Mouse (Mus musculus) erythroblast, adult 5-6 weeks (primary cell): ENCODE measurements around the gene C2cd4c. TPM values are rescaled to one million over a fixed set of nuclear protein-coding genes. Genes with fewer than 3 reads are reported as not detected.

ENCODE experiments used
- ATAC-seq: replicated peaks from 2 replicates; pipeline ENCODE4 v1.8.0; 2016; ENCODE audit warnings: moderate number of reproducible peaks, mild to moderate bottlenecking, moderate TSS enrichment, inconsistent platforms; ENCODE audit not compliant: poor library complexity, low FRiP score, severe bottlenecking
- total RNA-seq, 2 experiments: library from RNA; stranded (forward) in 1 of 2; stranded (reverse) in 1 of 2; fragments of 150-400 nt in 1 of 2; fragments of 200-764, 138-1000 nt in 1 of 2; gene quantifications; 2 replicates each; pipeline versions ENCODE4 v1.2.3 to v1.2.4; 2015 to 2017; ENCODE audit warnings: low replicate concordance in 2 of 2

The C2cd4c gene
- total RNA-seq (2015; ENCODE audit: low replicate concordance) (not detected in 2 replicates), total RNA-seq (2017; ENCODE audit: low replicate concordance) (not detected in 2 replicates)

DNA sequence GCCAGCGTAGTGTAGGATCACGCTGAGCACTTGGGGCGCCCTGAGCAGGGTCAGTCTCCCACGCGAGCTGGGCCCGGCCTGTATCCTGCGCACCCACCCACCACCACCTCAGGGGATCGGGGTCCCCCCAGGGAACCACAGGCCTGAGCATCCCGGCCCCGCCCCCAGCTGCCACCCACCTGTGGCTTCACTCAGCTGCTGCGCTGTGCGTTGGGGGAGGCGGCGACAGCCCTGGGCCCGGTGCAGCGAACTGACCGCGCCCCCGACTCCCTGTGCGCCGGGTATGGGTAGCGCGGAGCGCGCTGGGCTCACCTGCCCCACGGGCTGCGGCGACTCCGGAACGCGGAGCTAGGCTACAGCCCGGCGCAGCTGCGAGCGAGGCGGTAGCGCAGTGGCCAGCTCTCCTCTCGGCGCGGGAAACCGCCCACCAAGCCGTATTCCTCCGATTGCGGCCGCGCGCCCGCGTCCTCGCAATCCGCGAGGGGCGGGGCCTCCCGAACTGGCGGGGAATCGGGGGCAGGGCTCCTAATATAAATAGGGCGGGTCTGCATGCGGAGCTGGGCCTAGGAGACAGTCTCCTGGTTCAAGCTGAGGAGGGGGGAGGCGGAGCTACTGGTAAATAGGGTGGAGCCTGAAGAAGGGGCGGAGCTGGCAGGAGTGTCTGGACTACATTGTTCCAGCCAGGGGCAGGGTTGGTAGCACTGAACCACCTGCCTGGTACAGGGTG is at the start of gene C2cd4c:
Gene C2cd4c, minus strand, starts transcription at position 448 of the 727 bp plus-strand sequence.
- no peak for ATAC-seq

DNA sequence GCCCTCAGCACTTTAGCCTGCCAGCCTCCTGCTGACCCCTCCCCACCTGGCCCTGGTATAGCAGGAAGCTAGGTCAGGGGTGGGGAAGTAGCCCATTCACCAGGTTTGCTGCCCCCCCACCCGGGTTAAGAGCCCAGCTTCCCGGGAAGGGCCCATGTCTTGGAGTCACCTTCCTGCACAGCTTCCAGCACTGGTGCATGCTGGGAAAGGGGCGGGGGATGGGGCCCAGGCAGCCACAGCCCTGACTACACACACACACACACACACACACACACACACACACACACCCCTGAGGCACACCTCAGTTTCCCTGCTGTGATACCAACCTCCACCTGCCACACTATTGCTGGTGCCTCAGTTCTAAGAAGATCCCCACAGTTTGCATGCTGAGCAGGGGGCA is 48.0 kb upstream of the C2cd4c start:
- ATAC-seq = no peak

DNA sequence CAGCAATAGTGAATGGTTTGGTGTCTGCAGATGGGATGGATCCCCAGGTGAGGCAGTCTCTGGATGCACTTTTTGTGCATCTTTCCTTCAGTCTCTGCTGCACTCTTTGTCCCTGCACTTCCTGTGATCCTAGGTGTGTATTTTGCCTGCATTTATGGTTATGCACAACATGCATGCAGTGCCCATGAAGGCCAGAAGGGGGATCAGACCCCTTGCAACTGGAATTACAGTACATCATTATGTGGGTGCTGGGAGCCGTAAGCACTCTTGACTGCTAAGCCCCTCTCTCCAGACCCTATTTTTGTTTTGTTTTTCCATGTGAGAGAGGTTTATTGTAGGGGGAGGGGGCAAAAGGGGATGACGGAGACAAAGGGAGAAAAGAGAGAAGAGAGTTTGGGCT is 46.5 kb upstream of the C2cd4c start:
- no peak for ATAC-seq

DNA sequence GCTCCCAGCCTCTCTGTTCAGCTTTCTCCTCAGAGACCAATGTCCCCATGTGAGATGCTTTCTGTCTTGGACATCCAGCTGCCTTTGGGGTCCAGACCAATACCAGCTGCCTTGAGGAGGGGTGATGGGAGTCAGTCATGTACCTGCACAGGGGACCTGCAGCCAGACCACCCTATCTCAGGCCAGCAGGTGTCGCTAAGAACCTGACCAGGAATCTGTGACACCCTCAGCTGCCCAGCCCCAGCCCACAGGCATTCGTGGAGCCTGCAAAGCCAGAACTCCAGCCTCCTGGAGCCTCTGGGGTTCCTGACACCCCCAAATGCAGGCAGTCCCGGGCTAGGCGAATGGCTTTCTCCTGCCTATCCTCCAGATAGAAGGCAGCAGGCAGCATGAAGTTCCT is 45.0 kb upstream of the C2cd4c start:
- peak; percentile 61 for ATAC-seq

DNA sequence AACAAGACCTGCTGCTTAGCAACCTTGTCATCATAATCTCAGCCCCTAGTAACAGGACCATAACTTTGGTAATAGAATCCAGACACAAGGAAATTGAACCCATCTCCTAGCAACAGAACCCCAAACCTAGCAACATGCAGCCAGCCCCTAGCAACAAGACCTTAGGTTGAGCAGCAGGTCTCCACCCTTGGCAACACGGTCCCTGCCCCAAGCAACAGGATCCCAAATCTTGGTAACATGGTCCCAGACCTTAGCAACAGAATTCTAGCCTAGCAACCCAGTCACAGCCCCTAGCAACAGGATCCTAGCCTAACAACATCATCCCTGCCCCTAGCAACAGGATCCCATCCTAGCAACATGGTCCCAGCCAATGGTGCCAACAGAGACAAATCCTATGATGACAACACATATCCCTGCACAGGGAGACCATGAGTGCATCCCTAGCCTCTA is 41.1 kb upstream of the C2cd4c start:
- ATAC-seq = no peak

DNA sequence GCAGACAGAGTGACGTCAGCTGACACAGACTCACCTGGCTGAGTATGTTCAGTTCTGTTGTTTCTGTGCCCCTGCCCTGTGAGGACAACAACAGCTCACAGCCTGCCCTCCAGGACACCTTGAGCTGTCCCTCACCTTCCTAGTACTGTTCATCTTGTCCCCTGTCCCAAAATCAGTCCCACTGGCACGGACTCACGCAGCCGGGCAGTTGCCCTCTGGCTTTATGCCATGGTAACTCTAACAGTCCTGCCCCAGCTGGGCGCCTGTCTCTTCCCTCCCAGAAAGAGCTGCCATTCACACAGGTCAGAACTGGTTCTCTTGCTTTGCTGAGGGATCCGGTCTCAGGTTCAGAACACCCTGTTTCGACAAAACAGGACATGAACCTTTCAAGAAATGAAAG is 39.0 kb upstream of the C2cd4c start:
- no peak for ATAC-seq

DNA sequence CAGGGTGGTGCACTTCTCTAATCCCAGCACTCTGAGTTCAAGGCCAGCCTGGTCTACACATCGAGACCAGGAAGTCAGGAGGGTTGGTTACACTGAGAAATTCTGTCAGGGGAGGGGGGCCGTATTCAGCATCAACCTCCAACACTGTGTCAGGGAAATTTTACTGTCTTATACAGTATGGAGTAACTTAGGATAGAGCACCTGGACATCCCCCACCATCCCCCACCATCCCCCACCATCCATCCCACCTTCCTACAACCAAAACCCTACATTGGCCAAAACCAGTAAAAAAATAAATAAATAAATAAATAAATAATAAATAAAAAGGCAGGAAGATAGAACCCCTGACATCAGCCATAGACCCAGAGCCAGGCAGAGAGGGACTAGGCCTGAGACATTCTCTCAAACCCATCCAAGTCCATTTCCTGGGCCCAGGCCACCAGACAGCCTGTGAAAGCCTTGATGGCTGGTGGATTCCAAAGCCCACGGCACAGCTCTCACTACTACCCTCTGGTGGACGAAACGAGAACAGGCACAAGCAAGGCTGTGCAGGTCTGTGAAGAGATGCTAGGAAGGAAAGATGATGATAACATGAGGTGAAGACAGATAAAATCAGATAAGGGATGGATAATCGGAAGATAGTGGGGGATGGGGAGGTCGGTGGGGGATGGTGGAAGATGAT is 35.4 kb upstream of the C2cd4c start:
- ATAC-seq = peak; percentile 81

DNA sequence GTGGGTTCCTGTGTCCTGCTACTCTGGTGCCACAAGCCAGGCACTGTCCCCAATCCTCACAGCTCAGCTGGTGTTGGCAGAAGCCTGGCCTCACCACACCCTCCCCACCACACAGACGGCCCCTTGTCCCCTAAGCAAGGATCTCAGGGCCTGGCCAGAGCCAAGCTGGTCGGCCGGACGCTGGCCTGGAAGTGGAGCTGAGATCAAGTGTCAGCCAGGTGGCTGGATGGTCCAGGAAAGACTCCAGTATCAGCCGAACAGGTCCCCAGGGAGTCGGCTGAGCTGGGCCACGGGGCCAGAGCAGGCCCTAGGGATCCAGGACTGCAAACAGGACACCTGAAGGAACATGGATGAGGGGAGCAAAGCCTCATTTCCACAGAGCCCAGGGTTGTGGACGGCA is 31.9 kb upstream of the C2cd4c start, which contains the start of gene Odf3l2:
Gene Odf3l2, minus strand, starts transcription at position 28 of the 400 bp plus-strand sequence.
- no peak for ATAC-seq

DNA sequence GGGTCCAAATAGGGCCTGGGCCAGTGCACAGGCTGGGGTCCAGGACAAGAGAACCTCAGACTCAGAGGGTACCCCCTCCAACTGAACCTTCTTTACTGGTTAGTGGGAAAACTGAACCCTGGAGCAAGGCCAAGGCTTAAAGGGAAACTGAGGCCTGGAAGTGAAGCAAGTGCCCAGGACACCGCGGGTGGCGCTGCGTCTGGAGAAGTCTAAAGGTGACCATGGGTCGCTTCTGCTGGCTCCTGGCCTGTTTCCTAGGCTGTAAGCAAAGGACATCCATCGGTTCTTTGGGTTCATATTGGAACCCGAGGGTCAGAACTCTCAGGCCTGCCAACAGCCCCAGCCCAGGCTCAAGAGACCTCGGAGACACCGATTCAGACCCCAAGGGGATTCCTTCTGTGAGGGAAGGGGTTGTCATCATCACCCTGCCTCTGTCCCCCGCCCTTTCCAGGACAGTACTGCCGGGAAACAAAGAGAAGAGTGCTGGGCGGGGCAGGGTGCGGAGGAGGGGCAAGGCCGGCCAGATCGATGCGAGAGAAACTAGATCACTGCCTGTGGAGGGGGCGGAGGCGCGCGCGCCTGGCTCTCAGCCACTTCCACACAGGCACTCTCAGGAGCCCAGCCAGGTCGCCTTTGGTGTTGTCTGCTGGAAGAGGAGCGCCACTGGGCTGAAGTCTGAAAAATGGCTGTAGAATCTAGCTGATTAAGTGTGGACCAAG is 24.8 kb upstream of the C2cd4c start:
- no peak for ATAC-seq

DNA sequence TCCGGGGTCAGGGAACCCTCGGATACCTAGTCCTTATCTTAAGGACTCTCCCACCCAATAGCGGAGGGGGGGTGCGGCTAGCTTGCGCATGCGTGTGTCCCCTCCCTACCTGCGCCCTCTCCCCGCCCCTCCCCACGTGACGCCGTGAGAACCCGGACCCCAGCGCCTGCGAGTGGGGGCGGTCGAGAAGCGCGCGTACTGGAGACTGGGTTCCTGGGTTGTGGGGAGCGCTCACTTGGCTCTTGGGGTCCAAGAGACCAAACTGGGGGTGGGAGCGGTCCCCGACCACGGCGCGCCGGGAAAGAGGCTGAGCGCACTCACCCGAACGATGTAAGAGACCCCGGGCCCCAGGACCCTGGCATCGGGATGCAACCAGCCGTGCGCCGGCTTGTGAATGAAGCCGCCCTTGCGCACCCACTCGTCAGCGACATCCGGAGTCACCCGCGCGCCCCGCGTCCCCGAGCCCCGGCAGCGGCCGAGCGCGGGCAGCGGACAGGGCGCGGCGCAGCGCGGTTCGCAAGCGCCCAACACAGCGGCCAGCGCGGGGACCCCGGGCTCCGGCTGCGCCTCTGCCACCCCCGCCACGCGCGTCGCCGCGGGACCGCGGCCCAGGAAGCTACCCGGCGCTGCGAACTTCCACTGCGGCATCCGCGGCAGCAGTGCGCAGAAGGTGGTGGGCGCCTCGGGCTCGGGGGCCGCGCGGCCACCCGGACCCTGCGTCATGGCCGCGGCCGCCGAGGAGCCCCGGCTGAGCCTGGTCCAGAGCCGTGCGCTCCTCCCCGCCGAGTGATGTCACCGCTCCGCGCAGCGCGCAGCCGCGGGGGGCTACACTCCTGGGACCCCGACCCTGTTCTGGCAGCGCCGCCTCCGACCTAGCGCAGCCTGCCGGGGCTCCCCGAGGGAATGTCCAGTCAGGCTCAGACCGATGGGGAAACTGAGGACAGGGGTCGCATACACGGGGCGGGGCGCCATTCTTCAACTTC is 23.6 kb upstream of the C2cd4c start, which contains the start of gene Shc2:
Gene Shc2, minus strand, starts transcription at position 791 of the 983 bp plus-strand sequence.
- ATAC-seq = no peak

DNA sequence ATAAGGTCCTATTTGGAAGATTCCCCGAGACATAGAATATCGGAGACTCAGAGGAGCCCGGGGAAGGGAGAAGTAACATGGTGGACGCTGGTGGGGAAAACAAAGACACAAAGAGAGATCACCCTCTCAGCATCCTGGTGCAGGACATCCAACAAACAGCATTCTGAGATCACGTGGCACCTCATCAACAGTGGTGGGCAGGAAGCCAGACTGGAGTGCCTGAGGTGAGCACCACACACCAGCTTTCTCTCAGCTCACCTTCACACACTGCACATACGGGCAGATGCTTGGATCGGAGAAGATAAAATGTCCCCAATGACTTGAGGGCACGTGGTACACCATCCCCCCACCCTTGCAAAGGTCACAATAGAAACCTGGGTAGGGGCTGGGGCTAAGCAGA is 22.5 kb upstream of the C2cd4c start:
- no peak for ATAC-seq

DNA sequence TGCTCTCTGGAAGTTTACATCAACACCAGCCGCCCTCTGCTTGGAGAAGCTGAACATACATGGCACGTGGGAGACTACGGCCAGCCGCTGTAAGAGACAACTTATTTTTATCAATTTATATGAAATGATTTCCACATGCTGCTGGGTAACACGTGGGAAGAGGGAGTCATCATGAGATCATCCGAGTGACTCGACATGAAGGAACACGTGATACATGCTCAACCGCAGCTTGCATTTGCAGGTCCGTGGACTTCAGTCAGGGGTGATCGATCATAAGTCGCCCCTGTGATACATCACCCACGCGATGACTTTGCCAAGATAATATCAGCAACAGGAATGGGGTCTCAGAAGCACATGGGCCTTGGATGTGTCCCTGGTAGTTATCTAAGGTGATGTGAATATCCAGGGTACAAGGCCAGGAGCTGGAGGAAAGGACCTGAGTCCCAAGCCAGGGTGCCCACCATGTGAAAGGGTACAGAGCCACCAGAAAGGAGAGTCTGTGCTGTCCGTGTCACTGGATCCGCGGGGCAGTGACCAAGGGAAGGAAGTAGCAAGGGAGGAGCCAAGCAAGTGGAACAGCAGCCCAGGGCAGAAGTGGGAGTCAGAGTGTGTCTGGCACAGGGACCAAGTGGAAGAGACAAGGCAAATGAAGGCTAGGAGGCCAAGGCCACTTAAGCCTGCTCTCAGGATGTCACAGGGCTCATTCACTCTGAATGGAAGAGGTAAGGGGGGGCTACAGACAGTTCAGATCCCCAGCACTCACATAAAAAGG is 19.4 kb upstream of the C2cd4c start:
- no peak for ATAC-seq

DNA sequence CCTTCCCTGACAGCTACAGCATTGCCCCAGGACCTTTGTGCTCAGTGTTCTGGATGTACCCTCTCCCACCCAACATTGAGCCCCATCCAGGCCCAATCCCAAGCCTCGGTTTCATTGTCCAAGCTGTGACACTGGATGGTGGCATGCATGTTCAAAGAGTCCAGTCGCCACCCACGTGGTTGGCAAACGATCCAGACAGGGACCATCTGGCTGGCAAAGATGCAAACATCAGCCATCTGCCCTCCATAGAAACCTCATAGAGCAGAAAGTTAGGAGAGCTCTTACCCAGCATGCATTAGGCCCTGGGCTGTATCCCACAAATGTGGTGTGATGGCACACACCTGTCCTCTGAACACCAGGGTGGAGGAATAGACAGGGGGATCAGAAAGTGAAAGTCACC is 17.6 kb upstream of the C2cd4c start:
- ATAC-seq = no peak

DNA sequence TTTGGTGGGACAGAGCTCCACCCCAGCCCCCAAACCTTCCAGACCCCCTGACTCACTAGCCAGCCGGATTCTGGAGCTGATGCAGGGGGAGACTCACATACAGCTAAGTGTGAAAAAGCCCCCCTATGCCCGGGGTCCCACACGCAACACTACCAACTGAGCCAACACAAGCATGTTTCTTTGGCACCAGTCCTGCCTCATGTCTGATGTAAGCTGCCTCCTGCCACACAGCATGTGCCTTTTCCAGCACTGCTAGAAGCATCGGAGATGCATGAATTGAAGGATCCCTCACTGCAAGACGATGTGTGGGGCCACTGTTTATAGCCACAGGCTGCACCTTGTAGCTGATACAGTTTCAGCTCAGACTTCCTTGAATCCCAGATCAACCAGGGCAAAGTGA is 14.6 kb upstream of the C2cd4c start:
- no peak for ATAC-seq

DNA sequence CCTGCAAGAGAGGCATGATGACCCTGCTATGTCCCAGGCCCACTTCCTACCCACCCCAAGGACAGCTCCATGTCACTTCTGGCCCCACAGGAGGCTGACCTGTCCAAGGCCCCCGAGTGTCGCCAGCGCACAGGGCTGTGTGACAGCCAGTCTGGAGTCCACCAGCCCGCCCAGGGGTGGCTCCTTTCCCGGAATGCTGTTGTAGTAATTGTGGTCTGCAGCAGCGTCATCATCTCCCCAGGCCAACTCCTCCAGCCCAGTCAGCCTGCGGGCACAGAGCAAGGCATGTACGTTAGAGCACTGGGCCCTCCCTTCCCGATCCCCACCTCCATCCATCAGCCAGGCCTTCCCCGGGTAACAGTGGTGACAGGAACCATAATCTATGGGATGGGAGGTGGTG is 12.3 kb upstream of the C2cd4c start:
- no peak for ATAC-seq

DNA sequence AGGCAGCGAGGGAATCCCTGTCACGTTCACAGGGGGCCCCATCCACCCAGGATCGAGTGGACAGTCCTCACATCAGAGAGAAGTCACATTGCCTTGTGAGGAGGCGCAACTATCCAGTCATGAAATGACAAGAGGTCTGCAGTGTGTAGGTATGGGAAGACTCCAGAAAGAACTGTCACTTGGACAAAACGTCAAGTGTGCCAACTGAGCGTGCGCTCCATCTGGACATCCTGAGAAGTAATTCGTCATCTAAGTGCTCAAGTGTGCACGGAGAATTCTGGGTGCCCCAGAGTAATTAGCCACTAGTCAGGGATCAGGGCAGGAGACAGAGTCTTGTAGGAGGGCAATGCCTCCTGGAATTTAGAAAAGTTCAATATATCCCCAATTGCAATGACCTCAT is 11.6 kb upstream of the C2cd4c start:
- ATAC-seq = no peak

DNA sequence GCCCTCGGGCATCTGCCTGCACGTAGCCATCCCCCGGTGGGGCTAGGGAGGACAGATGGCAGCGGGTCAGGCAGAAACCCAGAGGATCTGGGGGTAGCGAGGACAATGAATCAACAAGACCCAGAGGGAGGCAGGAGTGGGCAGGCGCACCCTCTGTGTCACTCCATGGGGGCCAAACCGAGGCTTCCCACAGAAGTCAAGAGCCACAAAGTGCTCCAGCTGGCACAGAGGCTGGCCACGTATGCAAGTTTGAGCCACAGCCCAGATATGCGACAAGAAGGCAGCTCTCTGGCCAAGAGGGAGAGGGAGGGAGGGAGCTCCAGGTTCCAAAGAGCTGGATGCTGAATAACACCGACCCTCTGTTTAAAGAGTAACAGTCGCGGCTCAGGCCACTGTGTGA is 10.1 kb upstream of the C2cd4c start:
- no peak for ATAC-seq

DNA sequence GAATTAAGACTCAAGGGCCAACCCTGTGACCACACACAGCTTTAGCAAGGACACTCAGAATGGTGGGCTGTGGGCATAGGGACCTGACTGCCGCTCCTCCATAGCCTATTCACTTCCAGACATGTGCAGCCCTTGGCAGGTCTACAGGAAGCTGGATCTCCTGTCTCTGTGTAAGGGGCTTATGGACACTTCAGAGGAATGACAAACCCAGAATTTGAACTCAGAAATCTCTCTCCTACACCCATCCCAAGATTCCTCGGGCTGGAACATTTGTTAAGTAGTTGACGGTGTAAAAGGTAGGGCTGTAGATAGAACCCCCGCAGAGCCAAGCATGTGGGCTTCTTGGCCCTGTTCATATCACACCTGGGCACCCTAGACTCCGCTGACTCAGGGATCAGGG is 2.6 kb upstream of the C2cd4c start:
- ATAC-seq = no peak

DNA sequence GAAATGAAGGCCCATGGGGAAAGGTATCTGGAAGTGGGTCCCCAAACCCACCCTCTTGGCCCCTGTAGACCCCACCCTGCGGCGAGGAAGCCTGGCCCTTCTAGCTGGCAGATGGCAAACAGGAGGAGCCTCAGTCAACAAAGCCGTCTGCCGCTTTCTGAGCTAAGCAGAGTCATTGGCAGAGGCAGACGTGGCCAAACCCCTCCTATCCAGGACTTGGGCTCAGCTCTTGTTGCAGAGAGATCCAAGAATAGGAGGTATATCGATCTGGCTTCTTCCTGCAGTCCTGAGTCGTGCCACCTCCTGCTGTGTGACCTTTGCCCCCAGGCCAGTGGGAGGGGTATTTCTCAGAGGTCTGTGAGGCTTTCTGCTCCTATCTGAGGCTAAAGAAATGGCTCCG is 2.0 kb upstream of the C2cd4c start:
- ATAC-seq = no peak
